Mouse (Mus musculus): Measurements from ENCODE around the gene Pla2g2d. TPM values are rescaled to one million over a fixed set of nuclear protein-coding genes. Genes with fewer than 3 reads are reported as not detected.

Pla2g2d gene
- polyA plus RNA-seq, 1 experiment from 2014 or later: not detected

GRCm38 (mm10) chr4:138752603-138753002 is 22.9 kb upstream of the Pla2g2d start:
- Histone ChIP-seq H3K9me3 (replicated peaks) (peaks cover 6% of the 10 kb centered on the region; the same call in 1 of the 2 replicates), H3K4me2 (no peak overlapping the region), H3K9ac (no peak overlapping the region), H3K27ac (ENCODE audit: poor library complexity, severe bottlenecking) (no peak overlapping the region), H3K4me1 (replicated peaks) (no peaks in the 10 kb centered on the region; the same call in 1 of the 2 replicates), H3K4me3 (no peak overlapping the region), H3K36me3 (no peaks in the 10 kb centered on the region), H3K27me3 (replicated peaks) (peaks cover 16% of the 10 kb centered on the region; the same call in 1 of the 2 replicates)
- WGBS: 86% methylated on average over 6 of the region's 6 CpGs
- no peak for ATAC-seq (ENCODE audit: insufficient number of reproducible peaks, low FRiP score)

- WGBS: 80% methylated on average over 3 of the region's 3 CpGs
- ATAC-seq (ENCODE audit: insufficient number of reproducible peaks, low FRiP score): no peak
- Histone ChIP-seq H3K36me3 (no peaks in the 10 kb centered on the region), H3K4me1 (replicated peaks) (no peaks in the 10 kb centered on the region; the same call in 1 of the 2 replicates), H3K9me3 (replicated peaks) (peaks cover 6% of the 10 kb centered on the region; the same call in 1 of the 2 replicates), H3K27me3 (replicated peaks) (peaks cover 8% of the 10 kb centered on the region; the same call in 1 of the 2 replicates), H3K4me2 (no peak overlapping the region), H3K4me3 (no peak overlapping the region), H3K27ac (ENCODE audit: poor library complexity, severe bottlenecking) (no peak overlapping the region), H3K9ac (no peak overlapping the region)
Measured at GRCm38 (mm10) chr4:138753608-138754007, 21.9 kb upstream of the Pla2g2d start.

GRCm38 (mm10) chr4:138754432-138754831 is 21.1 kb upstream of the Pla2g2d start:
- Histone ChIP-seq H3K4me3 (no peak overlapping the region), H3K9me3 (replicated peaks) (peaks cover 6% of the 10 kb centered on the region; the same call in 1 of the 2 replicates), H3K27me3 (replicated peaks) (peaks cover 1% of the 10 kb centered on the region; the same call in 1 of the 2 replicates), H3K27ac (ENCODE audit: poor library complexity, severe bottlenecking) (no peak overlapping the region), H3K36me3 (no peaks in the 10 kb centered on the region), H3K4me2 (no peak overlapping the region), H3K4me1 (replicated peaks) (no peaks in the 10 kb centered on the region; the same call in 1 of the 2 replicates), H3K9ac (no peak overlapping the region)
- 32% methylated on average over 9 of the region's 9 CpGs for WGBS
- no peak for ATAC-seq (ENCODE audit: insufficient number of reproducible peaks, low FRiP score)

- no peak overlapping the region for H3K9ac ChIP-seq
- WGBS: 64% methylated on average over 4 of the region's 4 CpGs
Measured at GRCm38 (mm10) chr4:138755439-138755838, 20.1 kb upstream of the Pla2g2d start.

GRCm38 (mm10) chr4:138755983-138756382 is 19.6 kb upstream of the Pla2g2d start:
- H3K27ac ChIP-seq (ENCODE audit: poor library complexity, severe bottlenecking): no peak overlapping the region
- peaks cover 6% of the 10 kb centered on the region; the same call in 1 of the 2 replicates for H3K9me3 ChIP-seq (replicated peaks)
- ATAC-seq (ENCODE audit: insufficient number of reproducible peaks, low FRiP score): no peak
- H3K4me2 ChIP-seq: no peak overlapping the region
- WGBS: 80% methylated on average over 11 of the region's 11 CpGs
- no peaks in the 10 kb centered on the region for H3K36me3 ChIP-seq
- no peak overlapping the region for H3K9ac ChIP-seq
- H3K4me1 ChIP-seq (replicated peaks): no peaks in the 10 kb centered on the region; the same call in 1 of the 2 replicates
- H3K4me3 ChIP-seq: no peak overlapping the region
- H3K27me3 ChIP-seq (replicated peaks): 0 out of 2 replicates have a peak, but pooled peaks cover 8% of the 10 kb centered on the region

More at GRCm38 (mm10) chr4:138755439-138755838, 20.1 kb upstream of the Pla2g2d start:
- Histone ChIP-seq H3K36me3 (no peaks in the 10 kb centered on the region), H3K9me3 (replicated peaks) (peaks cover 6% of the 10 kb centered on the region; the same call in 1 of the 2 replicates), H3K27me3 (replicated peaks) (0 out of 2 replicates have a peak, but pooled peaks cover 8% of the 10 kb centered on the region), H3K4me3 (no peak overlapping the region), H3K4me2 (no peak overlapping the region), H3K4me1 (replicated peaks) (no peaks in the 10 kb centered on the region; the same call in 1 of the 2 replicates), H3K27ac (ENCODE audit: poor library complexity, severe bottlenecking) (no peak overlapping the region)
- no peak for ATAC-seq (ENCODE audit: insufficient number of reproducible peaks, low FRiP score)

- peaks cover 4% of the 10 kb centered on the region; the same call in 1 of the 2 replicates for H3K9me3 ChIP-seq (replicated peaks)
- no peak within 1 kb of the TSS for H3K4me3 ChIP-seq
- no peak within 1 kb of the TSS for H3K27ac ChIP-seq (ENCODE audit: poor library complexity, severe bottlenecking)
- H3K4me2 ChIP-seq: no peak within 1 kb of the TSS
- no peaks in the 10 kb centered on the region; the same call in 1 of the 2 replicates for H3K4me1 ChIP-seq (replicated peaks)
- H3K9ac ChIP-seq: no peak within 1 kb of the TSS
- 74% methylated on average over 8 of the region's 8 CpGs for WGBS
- ATAC-seq (ENCODE audit: insufficient number of reproducible peaks, low FRiP score): no peak
- no peaks in the 10 kb centered on the region for H3K36me3 ChIP-seq
- H3K27me3 ChIP-seq (replicated peaks): 0 out of 2 replicates have a peak, but pooled peaks cover 8% of the 10 kb centered on the region
Measured at GRCm38 (mm10) chr4:138757416-138757815, 18.1 kb upstream of the Pla2g2d start, which contains the start of gene Pla2g2f. Pla2g2f (minus strand) TSS chr4:138757626.

- Histone ChIP-seq H3K9me3 (replicated peaks) (no peaks in the 10 kb centered on the region), H3K27ac (ENCODE audit: poor library complexity, severe bottlenecking) (no peak overlapping the region), H3K27me3 (replicated peaks) (0 out of 2 replicates have a peak, but pooled peaks cover 10% of the 10 kb centered on the region), H3K4me1 (replicated peaks) (no peaks in the 10 kb centered on the region), H3K4me3 (no peak overlapping the region), H3K9ac (no peak overlapping the region), H3K4me2 (no peak overlapping the region), H3K36me3 (no peaks in the 10 kb centered on the region)
- 59% methylated on average over 9 of the region's 9 CpGs for WGBS
- ATAC-seq (ENCODE audit: insufficient number of reproducible peaks, low FRiP score): no peak
Measured at GRCm38 (mm10) chr4:138762266-138762665, 13.3 kb upstream of the Pla2g2d start.

GRCm38 (mm10) chr4:138771970-138772369 is 3.6 kb upstream of the Pla2g2d start:
- WGBS: 73% methylated on average over 10 of the region's 10 CpGs
- Histone ChIP-seq H3K4me1 (replicated peaks) (no peaks in the 10 kb centered on the region), H3K27ac (ENCODE audit: poor library complexity, severe bottlenecking) (no peak overlapping the region), H3K36me3 (no peaks in the 10 kb centered on the region), H3K9me3 (replicated peaks) (no peaks in the 10 kb centered on the region), H3K4me3 (no peak overlapping the region), H3K27me3 (replicated peaks) (peaks cover 5% of the 10 kb centered on the region; the same call in 1 of the 2 replicates), H3K9ac (no peak overlapping the region), H3K4me2 (no peak overlapping the region)
- no peak for ATAC-seq (ENCODE audit: insufficient number of reproducible peaks, low FRiP score)

GRCm38 (mm10) chr4:138772386-138772785 is 3.1 kb upstream of the Pla2g2d start:
- H3K9ac ChIP-seq: no peak overlapping the region
- no peaks in the 10 kb centered on the region for H3K4me1 ChIP-seq (replicated peaks)
- peaks cover 9% of the 10 kb centered on the region; the same call in 1 of the 2 replicates for H3K27me3 ChIP-seq (replicated peaks)
- no peak overlapping the region for H3K4me3 ChIP-seq
- H3K9me3 ChIP-seq (replicated peaks): no peaks in the 10 kb centered on the region
- H3K36me3 ChIP-seq: no peaks in the 10 kb centered on the region
- ATAC-seq (ENCODE audit: insufficient number of reproducible peaks, low FRiP score): no peak
- 68% methylated on average over 5 of the region's 5 CpGs for WGBS
- H3K4me2 ChIP-seq: no peak overlapping the region
- H3K27ac ChIP-seq (ENCODE audit: poor library complexity, severe bottlenecking): no peak overlapping the region

GRCm38 (mm10) chr4:138777417-138778407 is 2.2 kb downstream of the Pla2g2d start:
- Histone ChIP-seq H3K4me3 (no peak overlapping the region), H3K27ac (ENCODE audit: poor library complexity, severe bottlenecking) (no peak overlapping the region), H3K4me1 (replicated peaks) (no peaks in the 10 kb centered on the region), H3K9me3 (replicated peaks) (no peaks in the 10 kb centered on the region), H3K27me3 (replicated peaks) (peaks cover 49% of the 10 kb centered on the region), H3K36me3 (no peaks in the 10 kb centered on the region), H3K4me2 (no peak overlapping the region), H3K9ac (no peak overlapping the region)
- no peak for ATAC-seq (ENCODE audit: insufficient number of reproducible peaks, low FRiP score)
- 43% methylated on average over 20 of the region's 20 CpGs for WGBS

GRCm38 (mm10) chr4:138780300-138780699 is 4.8 kb downstream of the Pla2g2d start:
- H3K4me3 ChIP-seq: no peak overlapping the region
- no peaks in the 10 kb centered on the region for H3K4me1 ChIP-seq (replicated peaks)
- H3K27ac ChIP-seq (ENCODE audit: poor library complexity, severe bottlenecking): no peak overlapping the region
- no peaks in the 10 kb centered on the region for H3K36me3 ChIP-seq
- ATAC-seq (ENCODE audit: insufficient number of reproducible peaks, low FRiP score): no peak
- peaks cover 55% of the 10 kb centered on the region for H3K27me3 ChIP-seq (replicated peaks)
- H3K4me2 ChIP-seq: no peak overlapping the region
- H3K9me3 ChIP-seq (replicated peaks): no peaks in the 10 kb centered on the region
- no peak overlapping the region for H3K9ac ChIP-seq
- WGBS: 79% methylated on average over 5 of the region's 5 CpGs
